Mouse (Mus musculus) liver, embryonic 14.5 days (tissue): ENCODE results near the gene Elavl2. TPM values are rescaled to one million over a fixed set of nuclear protein-coding genes. Genes with fewer than 3 reads are reported as not detected.

Experiments used
- ATAC-seq: fragments of 200-750 bp; cut with Nextera tagmentation; 2 replicates; pipeline ENCODE4 v1.8.0; 2017; ENCODE audit warnings: moderate number of reproducible peaks, mild to moderate bottlenecking, moderate library complexity; ENCODE audit not compliant: insufficient read depth
- DNase-seq, 3 experiments: peaks; one replicate each; pipeline ENCODE4 v3.0.0-alpha.2; 2012 to 2013; ENCODE audit warnings: low read depth in 3 of 3, low spot score in 3 of 3
- H3K27ac ChIP-seq: fragments of 300-500 bp; sonication (generic); 2 replicates; pipeline ENCODE4 v1.5.1; 2014; ENCODE audit warnings: moderate library complexity, mild to moderate bottlenecking, control low read depth, inconsistent platforms
- H3K27me3 ChIP-seq: fragments of 300-500 bp; sonication (generic); 2 replicates; pipeline ENCODE4 v1.6.1; 2014; ENCODE audit warnings: mild to moderate bottlenecking, low read length, moderate library complexity; ENCODE audit not compliant: control insufficient read depth, insufficient read depth
- H3K36me3 ChIP-seq: fragments of 300-500 bp; sonication (generic); replicated peaks from 2 replicates; pipeline ENCODE4 v1.6.1; 2014; ENCODE audit warnings: low read depth; ENCODE audit not compliant: control insufficient read depth, insufficient read depth
- H3K4me1 ChIP-seq, 2 experiments: fragments of 200-500 bp in 1 of 2; fragments of 300-500 bp in 1 of 2; sonication (generic) in 1 of 2; replicated peaks; 2 replicates each; pipeline ENCODE4 v1.6.1; 2012 to 2014; ENCODE audit warnings: antibody characterized with exemption in 1 of 2, inconsistent platforms in 1 of 2, low read length in 1 of 2; ENCODE audit not compliant: control insufficient read depth in 2 of 2, insufficient read depth in 2 of 2
- H3K4me2 ChIP-seq: fragments of 300-500 bp; sonication (generic); 2 replicates; pipeline ENCODE4 v1.6.1; 2014; ENCODE audit warnings: low read depth, mild to moderate bottlenecking, control low read depth, moderate library complexity
- H3K4me3 ChIP-seq, 2 experiments: fragments of 200-500 bp in 1 of 2; fragments of 300-500 bp in 1 of 2; sonication (generic) in 1 of 2; 2 replicates each; pipeline ENCODE4 v1.5.1; 2012 to 2014; ENCODE audit warnings: low read depth in 2 of 2, low read length in 2 of 2, mild to moderate bottlenecking in 2 of 2, control low read depth in 1 of 2, inconsistent platforms in 1 of 2, moderate library complexity in 1 of 2; ENCODE audit not compliant: insufficient read depth in 1 of 2
- H3K9ac ChIP-seq: fragments of 300-500 bp; sonication (generic); replicated peaks from 2 replicates; pipeline ENCODE4 v1.6.1; 2014; ENCODE audit warnings: mild to moderate bottlenecking, control low read depth, moderate library complexity
- H3K9me3 ChIP-seq: fragments of 300-500 bp; sonication (generic); 2 replicates; pipeline ENCODE4 v1.6.1; 2016; ENCODE audit warnings: low read length, mixed read lengths; ENCODE audit not compliant: control insufficient read depth
- CTCF ChIP-seq: IDR thresholded peaks from 2 replicates; pipeline ENCODE4 v1.5.1; 2016; ENCODE audit warnings: antibody characterized with exemption, low read depth, control low read depth
- EP300 ChIP-seq: IDR thresholded peaks from 2 replicates; pipeline ENCODE4 v1.6.1; 2016; ENCODE audit warnings: antibody characterized with exemption, low read depth
- WGBS: fragments of 180-500 bp; shearing (Covaris S2); extraction: QIAGEN DNeasy Blood & Tissue Kit; methylation state at CpG from one replicate; pipeline ENCODE4 v1.1.7; 2014; ENCODE audit not compliant: insufficient replicate concordance; 5-methylcytosine and 5-hydroxymethylcytosine counted together
- polyA plus RNA-seq, 2 experiments: library from polyadenylated mRNA; depleted of rRNA in 1 of 2; stranded (reverse) in 1 of 2; unstranded in 1 of 2; fragments of >200 nt; fragmentation: Nextera tagmentation in 1 of 2; extraction: Ambion mirVana in 1 of 2; gene quantifications; 2 replicates each; pipeline versions ENCODE4 v1.2.1 to v1.2.3; 2012 to 2014

Elavl2 gene
- polyA plus RNA-seq, 2 experiments = 0.03 to 0.32 TPM

DNA sequence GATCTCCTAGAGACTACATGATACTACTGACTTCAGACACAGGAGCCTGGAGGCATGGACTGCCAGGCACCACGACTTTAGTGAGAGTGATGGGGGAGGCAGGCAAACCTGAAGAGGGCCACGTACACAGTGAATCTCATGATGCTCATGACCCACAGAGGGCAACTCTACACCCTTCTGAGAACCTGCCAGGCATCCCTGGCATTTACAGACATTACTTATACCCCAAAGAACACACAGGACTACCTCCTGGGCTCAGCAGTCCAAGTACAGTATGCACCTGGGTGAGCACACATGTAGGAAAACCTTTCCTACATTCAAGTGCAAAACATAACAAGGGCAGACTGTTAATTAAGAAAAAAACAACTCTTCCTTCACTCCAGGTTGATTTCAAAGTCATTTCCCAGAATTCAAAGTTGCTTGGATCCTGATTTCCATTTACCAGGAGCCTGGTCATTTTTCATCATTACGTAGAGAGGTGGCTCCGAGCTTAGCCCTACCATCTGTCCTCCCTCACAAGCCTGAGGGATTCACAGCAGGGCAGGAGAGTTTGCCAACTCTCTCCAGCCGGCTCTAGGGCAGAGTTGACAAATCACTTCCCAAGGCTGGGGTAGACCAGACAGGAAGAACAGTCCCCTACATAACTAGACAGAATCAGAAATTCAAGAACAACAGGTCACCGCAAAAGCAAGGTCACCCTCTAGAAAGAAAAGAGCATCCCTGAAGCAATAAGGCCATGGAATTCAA lies 161.7 kb downstream of the Elavl2 start:
- 56% methylated on average over 6 of the region's 6 CpGs for WGBS
- H3K4me1 ChIP-seq = no peaks in the 10 kb centered on the region
- H3K27me3 ChIP-seq = no peaks in the 10 kb centered on the region
- no peaks in the 10 kb centered on the region; the same call in 1 of the 2 replicates for H3K9me3 ChIP-seq
- no peak for DNase-seq
- no peaks in the 10 kb centered on the region for H3K36me3 ChIP-seq
- H3K4me3 ChIP-seq = no peak overlapping the region
- H3K27ac ChIP-seq = no peak overlapping the region
- no peak for TF ChIP-seq CTCF
- TF ChIP-seq EP300 = no peak
- no peak overlapping the region for H3K4me2 ChIP-seq
- ATAC-seq = no peak
- H3K9ac ChIP-seq = no peak overlapping the region

DNA sequence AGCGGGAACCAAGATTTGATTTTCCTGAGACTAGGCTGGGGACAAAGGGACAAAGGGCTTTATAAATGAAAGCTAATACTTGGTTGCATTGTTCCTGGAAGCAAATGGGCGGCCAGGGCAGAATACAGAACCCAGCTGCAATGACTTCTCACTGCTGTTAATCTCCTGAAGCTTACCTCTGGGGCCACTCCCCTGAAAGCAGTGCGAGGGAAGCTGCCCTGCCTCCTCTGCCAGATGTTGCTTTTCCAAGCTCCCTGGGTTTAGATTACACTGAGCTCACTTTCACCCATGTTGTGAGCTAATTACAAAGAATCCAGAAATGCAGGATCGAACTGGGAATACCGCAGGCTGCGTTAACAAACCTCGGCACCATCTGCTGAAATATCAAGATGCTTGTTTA lies 163.6 kb downstream of the Elavl2 start:
- no peaks in the 10 kb centered on the region for H3K4me1 ChIP-seq
- H3K9me3 ChIP-seq = no peaks in the 10 kb centered on the region; the same call in 1 of the 2 replicates
- DNase-seq (no peak), ATAC-seq (no peak)
- no peak overlapping the region for H3K27ac ChIP-seq
- H3K36me3 ChIP-seq = no peaks in the 10 kb centered on the region
- 55% methylated on average over 7 of the region's 7 CpGs for WGBS
- H3K4me2 ChIP-seq = no peak overlapping the region
- no peak overlapping the region for H3K9ac ChIP-seq
- no peak overlapping the region for H3K4me3 ChIP-seq
- no peaks in the 10 kb centered on the region for H3K27me3 ChIP-seq
- TF ChIP-seq CTCF (no peak), EP300 (no peak)

DNA sequence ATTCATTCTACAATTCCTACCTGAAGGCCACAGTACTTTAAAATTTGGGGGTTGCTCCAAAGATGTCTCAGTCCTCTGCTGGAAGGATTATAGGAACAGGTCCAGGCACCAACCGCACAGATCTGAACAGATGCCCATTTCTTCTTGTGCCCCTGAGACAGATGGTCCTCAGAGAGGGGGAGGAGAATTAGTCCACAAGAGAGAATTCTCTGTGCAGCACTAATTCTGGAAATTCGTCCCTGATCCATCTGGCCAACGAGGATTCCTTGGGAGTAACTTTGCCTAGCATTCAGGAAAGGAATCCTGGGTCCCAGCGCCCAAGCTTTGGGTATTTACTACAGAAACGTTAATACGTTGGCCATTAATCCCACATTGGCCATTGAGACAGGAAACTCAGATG lies 165.6 kb downstream of the Elavl2 start:
- 50% methylated on average over 6 of the region's 6 CpGs for WGBS
- DNase-seq (no peak), ATAC-seq (no peak)
- TF ChIP-seq CTCF (no peak), EP300 (no peak)
- Histone ChIP-seq H3K9ac (no peak overlapping the region), H3K4me3 (no peak overlapping the region), H3K27ac (no peak overlapping the region), H3K36me3 (no peaks in the 10 kb centered on the region), H3K27me3 (no peaks in the 10 kb centered on the region), H3K9me3 (no peaks in the 10 kb centered on the region; the same call in 1 of the 2 replicates), H3K4me1 (no peaks in the 10 kb centered on the region), H3K4me2 (no peak overlapping the region)

DNA sequence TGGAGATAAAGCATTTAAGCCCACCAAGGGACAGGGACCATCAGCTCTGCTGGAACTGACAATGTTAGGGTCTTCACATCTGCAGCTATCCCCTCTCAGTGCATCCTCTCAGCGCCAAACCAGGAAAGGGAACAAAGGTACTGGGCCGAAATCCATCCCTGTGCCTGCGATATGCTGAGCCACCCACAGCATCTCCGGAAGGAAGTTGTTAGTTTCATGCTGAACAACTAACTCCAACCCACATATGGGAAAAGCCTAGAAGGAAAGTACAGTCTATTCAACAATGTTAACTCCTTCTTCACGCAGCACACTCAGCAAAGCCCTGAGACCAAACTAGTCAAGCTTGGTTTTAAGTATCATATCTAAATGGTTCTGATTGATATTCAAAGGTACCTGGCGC lies 167.0 kb downstream of the Elavl2 start:
- ATAC-seq (no peak), DNase-seq (no peak)
- H3K27ac ChIP-seq = no peak overlapping the region
- no peaks in the 10 kb centered on the region for H3K36me3 ChIP-seq
- H3K4me1 ChIP-seq = no peaks in the 10 kb centered on the region
- H3K4me3 ChIP-seq = no peak overlapping the region
- TF ChIP-seq EP300 (no peak), CTCF (no peak)
- no peaks in the 10 kb centered on the region for H3K27me3 ChIP-seq
- 70% methylated on average over 6 of the region's 6 CpGs for WGBS
- H3K4me2 ChIP-seq = no peak overlapping the region
- no peaks in the 10 kb centered on the region; the same call in 1 of the 2 replicates for H3K9me3 ChIP-seq
- H3K9ac ChIP-seq = no peak overlapping the region

DNA sequence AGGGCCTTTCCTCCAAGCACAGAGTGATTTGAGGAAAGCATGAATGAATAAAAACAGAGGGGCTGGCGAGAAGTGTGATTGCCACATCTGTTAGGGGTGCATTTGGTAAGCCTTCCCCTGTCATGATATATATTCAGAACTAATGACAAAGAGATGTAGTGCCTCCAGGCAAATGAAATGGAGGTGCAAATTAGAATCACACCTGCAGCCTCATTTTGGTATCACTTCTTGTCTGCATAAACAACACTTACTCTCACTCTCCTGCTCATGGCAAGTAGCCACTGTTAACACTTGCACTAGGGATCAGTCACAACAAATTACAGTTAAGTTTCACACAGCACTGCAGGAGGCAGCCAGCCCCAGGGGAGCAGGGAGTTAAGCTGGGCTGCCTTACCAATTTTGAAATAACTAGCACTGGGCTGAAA lies 170.1 kb downstream of the Elavl2 start:
- ATAC-seq (no peak), DNase-seq (no peak)
- Histone ChIP-seq H3K36me3 (no peaks in the 10 kb centered on the region), H3K27ac (no peak overlapping the region), H3K4me1 (no peaks in the 10 kb centered on the region), H3K4me2 (no peak overlapping the region), H3K9me3 (no peaks in the 10 kb centered on the region), H3K4me3 (no peak overlapping the region), H3K9ac (no peak overlapping the region), H3K27me3 (no peaks in the 10 kb centered on the region)
- WGBS = 50% methylated on average over 1 of the region's 1 CpGs
- TF ChIP-seq CTCF (no peak), EP300 (no peak)
